Mouse (Mus musculus): ENCODE results near the gene Gipr. TPM values are rescaled to one million over a fixed set of nuclear protein-coding genes. Genes with fewer than 3 reads are reported as not detected.
A peak's percentile ranks its signal among the peaks of the same experiment; 100 is the strongest.

Gipr gene
- polyA plus RNA-seq, 1 experiment from 2014 or later = 2.2 TPM

- DNase-seq (ENCODE audit: low spot score) = no peak
- WGBS = 79% methylated on average over 2 of the region's 2 CpGs
- Histone ChIP-seq H3K4me2 (ENCODE audit: low read length) (no peak overlapping the region), H3K9ac (ENCODE audit: low read length) (no peak overlapping the region), H3K36me3 (ENCODE audit: control insufficient read depth, insufficient read depth, low read length) (0 out of 2 replicates have a peak, but pooled peaks cover 15% of the 10 kb centered on the region), H3K4me1 (replicated peaks; ENCODE audit: control insufficient read depth, insufficient read depth, low read length) (peaks cover 12% of the 10 kb centered on the region), H3K27ac (ENCODE audit: low read depth) (no peak overlapping the region), H3K27me3 (replicated peaks; ENCODE audit: control insufficient read depth, insufficient read depth, low read length) (peaks cover 15% of the 10 kb centered on the region), H3K4me3 (ENCODE audit: low read depth, low read length) (no peak overlapping the region), H3K9me3 (ENCODE audit: control insufficient read depth, low read length) (no peaks in the 10 kb centered on the region)
- ATAC-seq (replicated peaks; ENCODE audit: low FRiP score, low TSS enrichment, low read depth) = no peak
Observed at GRCm38 (mm10) chr7:19184250-19184649, 18.3 kb upstream of the Gipr start.

- 1% methylated on average over 27 of the region's 27 CpGs for WGBS
- peak overlapping the region; percentile 67 for H3K4me3 ChIP-seq (ENCODE audit: low read depth, low read length)
- peak; percentile 37 for ATAC-seq (replicated peaks; ENCODE audit: low FRiP score, low TSS enrichment, low read depth)
Observed at GRCm38 (mm10) chr7:19180862-19181429, 15.0 kb upstream of the Gipr start.

GRCm38 (mm10) chr7:19179936-19180335 lies 14.0 kb upstream of the Gipr start:
- H3K4me1 ChIP-seq (replicated peaks; ENCODE audit: control insufficient read depth, insufficient read depth, low read length) = peaks cover 17% of the 10 kb centered on the region
- no peak overlapping the region for H3K9ac ChIP-seq (ENCODE audit: low read length)
- 0 out of 2 replicates have a peak overlapping the region, but pooled peaks have one; percentile 45 for H3K4me2 ChIP-seq (ENCODE audit: low read length)
- 0 out of 2 replicates have a peak, but pooled peaks cover 4% of the 10 kb centered on the region for H3K9me3 ChIP-seq (ENCODE audit: control insufficient read depth, low read length)
- 36% methylated on average over 6 of the region's 6 CpGs for WGBS
- H3K36me3 ChIP-seq (ENCODE audit: control insufficient read depth, insufficient read depth, low read length) = no peaks in the 10 kb centered on the region
- DNase-seq (ENCODE audit: low spot score) = no peak
- peaks cover 55% of the 10 kb centered on the region for H3K27me3 ChIP-seq (replicated peaks; ENCODE audit: control insufficient read depth, insufficient read depth, low read length)
- no peak overlapping the region for H3K27ac ChIP-seq (ENCODE audit: low read depth)
- no peak for ATAC-seq (replicated peaks; ENCODE audit: low FRiP score, low TSS enrichment, low read depth)
- no peak overlapping the region for H3K4me3 ChIP-seq (ENCODE audit: low read depth, low read length)

More at GRCm38 (mm10) chr7:19180862-19181429, 15.0 kb upstream of the Gipr start:
- peak; percentile 68 for DNase-seq (ENCODE audit: low spot score)
- Histone ChIP-seq H3K4me1 (replicated peaks; ENCODE audit: control insufficient read depth, insufficient read depth, low read length) (peaks cover 16% of the 10 kb centered on the region), H3K36me3 (ENCODE audit: control insufficient read depth, insufficient read depth, low read length) (no peaks in the 10 kb centered on the region), H3K4me2 (ENCODE audit: low read length) (peak overlapping the region; percentile 84), H3K27me3 (replicated peaks; ENCODE audit: control insufficient read depth, insufficient read depth, low read length) (peaks cover 47% of the 10 kb centered on the region), H3K27ac (ENCODE audit: low read depth) (no peak overlapping the region), H3K9ac (ENCODE audit: low read length) (peak overlapping the region; percentile 53), H3K9me3 (ENCODE audit: control insufficient read depth, low read length) (0 out of 2 replicates have a peak, but pooled peaks cover 4% of the 10 kb centered on the region)

GRCm38 (mm10) chr7:19179173-19179572 lies 13.2 kb upstream of the Gipr start:
- ATAC-seq (replicated peaks; ENCODE audit: low FRiP score, low TSS enrichment, low read depth) = 0 out of 2 replicates have a peak, but pooled peaks have one; percentile 24
- Histone ChIP-seq H3K36me3 (ENCODE audit: control insufficient read depth, insufficient read depth, low read length) (no peaks in the 10 kb centered on the region), H3K27ac (ENCODE audit: low read depth) (no peak overlapping the region), H3K9me3 (ENCODE audit: control insufficient read depth, low read length) (0 out of 2 replicates have a peak, but pooled peaks cover 4% of the 10 kb centered on the region), H3K4me3 (ENCODE audit: low read depth, low read length) (0 out of 2 replicates have a peak overlapping the region, but pooled peaks have one; percentile 10), H3K9ac (ENCODE audit: low read length) (no peak overlapping the region; the same call in 1 of the 2 replicates), H3K4me1 (replicated peaks; ENCODE audit: control insufficient read depth, insufficient read depth, low read length) (peaks cover 17% of the 10 kb centered on the region), H3K27me3 (replicated peaks; ENCODE audit: control insufficient read depth, insufficient read depth, low read length) (peaks cover 55% of the 10 kb centered on the region), H3K4me2 (ENCODE audit: low read length) (peak overlapping the region; percentile 45)
- DNase-seq (ENCODE audit: low spot score) = peak; percentile 65
- WGBS = 1% methylated on average over 32 of the region's 32 CpGs

GRCm38 (mm10) chr7:19178443-19179092 lies 12.6 kb upstream of the Gipr start:
- WGBS = 5% methylated on average over 27 of the region's 27 CpGs
- Histone ChIP-seq H3K4me3 (ENCODE audit: low read depth, low read length) (peak overlapping the region; percentile 4; the same call in 1 of the 2 replicates), H3K9ac (ENCODE audit: low read length) (no peak overlapping the region), H3K27me3 (replicated peaks; ENCODE audit: control insufficient read depth, insufficient read depth, low read length) (peaks cover 55% of the 10 kb centered on the region), H3K4me1 (replicated peaks; ENCODE audit: control insufficient read depth, insufficient read depth, low read length) (peaks cover 17% of the 10 kb centered on the region), H3K36me3 (ENCODE audit: control insufficient read depth, insufficient read depth, low read length) (no peaks in the 10 kb centered on the region), H3K4me2 (ENCODE audit: low read length) (peak overlapping the region; percentile 45), H3K27ac (ENCODE audit: low read depth) (no peak overlapping the region), H3K9me3 (ENCODE audit: control insufficient read depth, low read length) (0 out of 2 replicates have a peak, but pooled peaks cover 4% of the 10 kb centered on the region)
- ATAC-seq (replicated peaks; ENCODE audit: low FRiP score, low TSS enrichment, low read depth) (no peak), DNase-seq (ENCODE audit: low spot score) (peak; percentile 86)

- no peak for ATAC-seq (replicated peaks; ENCODE audit: low FRiP score, low TSS enrichment, low read depth)
- Histone ChIP-seq H3K4me3 (ENCODE audit: low read depth, low read length) (peak overlapping the region; percentile 4; the same call in 1 of the 2 replicates), H3K27ac (ENCODE audit: low read depth) (no peak overlapping the region), H3K9ac (ENCODE audit: low read length) (no peak overlapping the region), H3K9me3 (ENCODE audit: control insufficient read depth, low read length) (0 out of 2 replicates have a peak, but pooled peaks cover 4% of the 10 kb centered on the region), H3K4me1 (replicated peaks; ENCODE audit: control insufficient read depth, insufficient read depth, low read length) (peaks cover 18% of the 10 kb centered on the region), H3K4me2 (ENCODE audit: low read length) (peak overlapping the region; percentile 7; the same call in 1 of the 2 replicates), H3K36me3 (ENCODE audit: control insufficient read depth, insufficient read depth, low read length) (no peaks in the 10 kb centered on the region), H3K27me3 (replicated peaks; ENCODE audit: control insufficient read depth, insufficient read depth, low read length) (peaks cover 55% of the 10 kb centered on the region)
- WGBS = 12% methylated on average over 18 of the region's 18 CpGs
- no peak for DNase-seq (ENCODE audit: low spot score)
Observed at GRCm38 (mm10) chr7:19178035-19178434, 12.1 kb upstream of the Gipr start.

GRCm38 (mm10) chr7:19177216-19177615 lies 11.3 kb upstream of the Gipr start:
- Histone ChIP-seq H3K4me1 (replicated peaks; ENCODE audit: control insufficient read depth, insufficient read depth, low read length) (peaks cover 25% of the 10 kb centered on the region), H3K9ac (ENCODE audit: low read length) (no peak overlapping the region), H3K9me3 (ENCODE audit: control insufficient read depth, low read length) (0 out of 2 replicates have a peak, but pooled peaks cover 4% of the 10 kb centered on the region), H3K36me3 (ENCODE audit: control insufficient read depth, insufficient read depth, low read length) (no peaks in the 10 kb centered on the region), H3K27ac (ENCODE audit: low read depth) (no peak overlapping the region), H3K4me2 (ENCODE audit: low read length) (no peak overlapping the region), H3K27me3 (replicated peaks; ENCODE audit: control insufficient read depth, insufficient read depth, low read length) (peaks cover 55% of the 10 kb centered on the region), H3K4me3 (ENCODE audit: low read depth, low read length) (no peak overlapping the region)
- DNase-seq (ENCODE audit: low spot score) = no peak
- 75% methylated on average over 7 of the region's 7 CpGs for WGBS
- ATAC-seq (replicated peaks; ENCODE audit: low FRiP score, low TSS enrichment, low read depth) = no peak

- Histone ChIP-seq H3K9ac (ENCODE audit: low read length) (no peak overlapping the region), H3K4me2 (ENCODE audit: low read length) (peak overlapping the region; percentile 38), H3K27ac (ENCODE audit: low read depth) (no peak overlapping the region), H3K4me1 (replicated peaks; ENCODE audit: control insufficient read depth, insufficient read depth, low read length) (peaks cover 20% of the 10 kb centered on the region), H3K9me3 (ENCODE audit: control insufficient read depth, low read length) (0 out of 2 replicates have a peak, but pooled peaks cover 4% of the 10 kb centered on the region), H3K27me3 (replicated peaks; ENCODE audit: control insufficient read depth, insufficient read depth, low read length) (peaks cover 55% of the 10 kb centered on the region), H3K36me3 (ENCODE audit: control insufficient read depth, insufficient read depth, low read length) (no peaks in the 10 kb centered on the region), H3K4me3 (ENCODE audit: low read depth, low read length) (peak overlapping the region; percentile 18)
- ATAC-seq (replicated peaks; ENCODE audit: low FRiP score, low TSS enrichment, low read depth) (no peak), DNase-seq (ENCODE audit: low spot score) (no peak)
- WGBS = 12% methylated on average over 16 of the region's 21 CpGs
Observed at GRCm38 (mm10) chr7:19176516-19176947, 10.6 kb upstream of the Gipr start.

Measured in intestine, embryonic 14.5 days (tissue).